Mouse (Mus musculus) CH12.LX (cell line): Measurements from ENCODE around the gene Micu1. TPM values are rescaled to one million over a fixed set of nuclear protein-coding genes. Genes with fewer than 3 reads are reported as not detected.

Experiments used
- DNase-seq: peaks from one replicate; pipeline ENCODE4 v3.0.0-alpha.2; 2013; ENCODE audit errors: extremely low read depth
- H3K27ac ChIP-seq: 2 replicates; pipeline ENCODE4 v1.5.1; 2012; ENCODE audit warnings: low read depth, mild to moderate bottlenecking, control low read depth, moderate library complexity; ENCODE audit not compliant: insufficient read depth
- H3K27me3 ChIP-seq: replicated peaks from 2 replicates; pipeline ENCODE3; 2012; ENCODE audit warnings: inconsistent platforms
- H3K36me3 ChIP-seq, 2 experiments: replicated peaks in 1 of 2; 2 replicates each; pipeline versions ENCODE3 to v1.6.1; 2012; ENCODE audit warnings: inconsistent platforms in 1 of 2, low read length in 1 of 2, mild to moderate bottlenecking in 1 of 2, mixed read lengths in 1 of 2, moderate library complexity in 1 of 2; ENCODE audit not compliant: control insufficient read depth in 1 of 2, insufficient read depth in 1 of 2
- H3K4me1 ChIP-seq, 2 experiments: 2 replicates each; pipeline ENCODE4 v1.6.1; 2012; ENCODE audit warnings: inconsistent platforms in 1 of 2, moderate library complexity in 1 of 2; ENCODE audit not compliant: insufficient read depth in 2 of 2, control insufficient read depth in 1 of 2
- H3K4me2 ChIP-seq: 2 replicates; pipeline ENCODE4 v1.6.1; 2012; ENCODE audit warnings: low read depth, mild to moderate bottlenecking, control low read depth; ENCODE audit not compliant: poor library complexity, insufficient read depth, severe bottlenecking
- H3K4me3 ChIP-seq, 3 experiments: fragments of 150-350 bp in 1 of 3; sonication (generic) in 1 of 3; replicated peaks in 1 of 3; 2 replicates each; pipeline versions ENCODE3 to v1.5.1; 2011 to 2012; ENCODE audit warnings: low read depth in 2 of 3, low read length in 2 of 3, mild to moderate bottlenecking in 2 of 3, moderate library complexity in 2 of 3, control low read depth in 1 of 3, improper control_type of control experiment in 1 of 3, inconsistent platforms in 1 of 3, mixed read lengths in 1 of 3; ENCODE audit not compliant: poor library complexity in 1 of 3
- H3K79me2 ChIP-seq: replicated peaks from 2 replicates; pipeline ENCODE4 v1.6.1; 2012; ENCODE audit warnings: mild to moderate bottlenecking, moderate library complexity; ENCODE audit not compliant: control insufficient read depth, poor library complexity, insufficient read depth, severe bottlenecking; ENCODE audit errors: extremely low read depth
- H3K9ac ChIP-seq: 2 replicates; pipeline ENCODE4 v1.6.1; 2012; ENCODE audit warnings: low read depth, mild to moderate bottlenecking, control low read depth, moderate library complexity; ENCODE audit not compliant: insufficient read depth
- H3K9me3 ChIP-seq: replicated peaks from 2 replicates; pipeline ENCODE3; 2012; ENCODE audit warnings: low read length, inconsistent platforms, mixed read lengths
- BHLHE40 ChIP-seq: IDR thresholded peaks from 2 replicates; pipeline ENCODE4 v1.6.1; 2011; ENCODE audit warnings: mild to moderate bottlenecking, low read depth, low read length, improper control_type of control experiment
- CHD2 ChIP-seq: IDR thresholded peaks from 2 replicates; pipeline ENCODE4 v1.6.1; 2011; ENCODE audit warnings: low read length, improper control_type of control experiment
- CTCF ChIP-seq, 2 experiments: IDR thresholded peaks in 1 of 2; conservative IDR thresholded peaks in 1 of 2; 2 replicates each; pipeline ENCODE4 v1.5.1; 2011 to 2012; ENCODE audit warnings: low read depth in 2 of 2, low read length in 2 of 2, improper control_type of control experiment in 1 of 2, inconsistent platforms in 1 of 2, mild to moderate bottlenecking in 1 of 2, moderate library complexity in 1 of 2
- E2F4 ChIP-seq: IDR thresholded peaks from 2 replicates; pipeline ENCODE4 v1.6.1; 2011; ENCODE audit warnings: low read depth, low read length, improper control_type of control experiment; ENCODE audit not compliant: insufficient replicate concordance
- EP300 ChIP-seq: IDR thresholded peaks from 2 replicates; pipeline ENCODE4 v1.6.1; 2011; ENCODE audit warnings: low read length, improper control_type of control experiment
- GABPA ChIP-seq: IDR thresholded peaks from 2 replicates; pipeline ENCODE4 v1.6.1; 2012; ENCODE audit warnings: low read depth, low read length, improper control_type of control experiment, inconsistent platforms; ENCODE audit not compliant: insufficient replicate concordance
- HCFC1 ChIP-seq: IDR thresholded peaks from 2 replicates; pipeline ENCODE4 v1.6.1; 2012; ENCODE audit warnings: low read depth, mild to moderate bottlenecking, inconsistent platforms, low read length, improper control_type of control experiment
- IRF4 ChIP-seq: IDR thresholded peaks from 2 replicates; pipeline ENCODE4 v1.6.1; 2014; ENCODE audit warnings: low read depth, mild to moderate bottlenecking, inconsistent platforms, low read length, improper control_type of control experiment
- KAT2A ChIP-seq: IDR thresholded peaks from 2 replicates; pipeline ENCODE4 v1.6.1; 2012; ENCODE audit warnings: low read length, improper control_type of control experiment, inconsistent platforms; ENCODE audit not compliant: insufficient replicate concordance
- MAX ChIP-seq: IDR thresholded peaks from 2 replicates; pipeline ENCODE4 v1.6.1; 2011; ENCODE audit warnings: low read length, improper control_type of control experiment
- RAD21 ChIP-seq: IDR thresholded peaks from 2 replicates; pipeline ENCODE4 v1.6.1; 2011; ENCODE audit warnings: low read depth, mild to moderate bottlenecking, low read length, improper control_type of control experiment, moderate library complexity
- SIN3A ChIP-seq: IDR thresholded peaks from 2 replicates; pipeline ENCODE4 v1.6.1; 2012; ENCODE audit warnings: low read length, improper control_type of control experiment, inconsistent platforms
- SMC3 ChIP-seq: IDR thresholded peaks from 2 replicates; pipeline ENCODE4 v1.6.1; 2011; ENCODE audit warnings: low read depth, low read length, improper control_type of control experiment
- USF1 ChIP-seq: IDR thresholded peaks from 2 replicates; pipeline ENCODE4 v1.6.1; 2014; ENCODE audit warnings: low read depth, mild to moderate bottlenecking, inconsistent platforms, low read length, improper control_type of control experiment
- ZC3H11A ChIP-seq: IDR thresholded peaks from 2 replicates; pipeline ENCODE4 v1.6.1; 2012; ENCODE audit warnings: low read depth, mild to moderate bottlenecking, inconsistent platforms, low read length, improper control_type of control experiment
- ZKSCAN1 ChIP-seq: IDR thresholded peaks from 2 replicates; pipeline ENCODE4 v1.6.1; 2012; ENCODE audit warnings: low read depth, inconsistent platforms, low read length, improper control_type of control experiment, borderline replicate concordance
- dilution Hi-C: fragments of 300-500 bp; cut with MboI; formaldehyde crosslinking; loops from 2 replicates; pipeline ENCODE4 v1.14.3; 2020; ENCODE audit warnings: low sequenced_read_pairs; ENCODE audit not compliant: extremely low pct_unique_long_range_greater_than_20kb, extremely low pct_ligation_motif_present
- in situ Hi-C: fragments of 300-500 bp; cut with MboI; formaldehyde crosslinking; loops from 3 replicates; pipeline ENCODE4 v1.14.3; 2019; ENCODE audit warnings: low sequenced_read_pairs, low pct_ligation_motif_present, low pct_unique_long_range_greater_than_20kb, mixed read lengths
- polyA plus RNA-seq: library from polyadenylated mRNA; unstranded; fragments of >175 nt; gene quantifications from 2 replicates; pipeline ENCODE4 v1.2.1, GENCODE M21; 2012; ENCODE audit warnings: low read depth; ENCODE audit not compliant: insufficient read length
- total RNA-seq, 2 experiments: library from RNA; depleted of rRNA; stranded (reverse); fragments of 300-350 nt in 1 of 2; fragments of >200 nt in 1 of 2; gene quantifications; 2 replicates each; pipeline ENCODE4 v1.2.3; 2012 to 2014

Micu1 gene
- total and polyA plus RNA-seq, 3 experiments: 23.1 to 37.1 (median 29.3) TPM

- DNase-seq: peak; percentile 54
- Histone ChIP-seq H3K9ac (no peak overlapping the region), H3K9me3 (peaks cover 2% of the 10 kb centered on the region), H3K4me1 (peaks cover 14 to 30% of the 10 kb centered on the region in 2 experiments; a peak in 3 of 4 replicates), H3K27ac (no peak overlapping the region), H3K79me2 (no peaks in the 10 kb centered on the region), H3K36me3 (peaks cover 0 to 42% of the 10 kb centered on the region in 2 experiments), H3K4me3 (no peak overlapping the region), H3K4me2 (no peak overlapping the region), H3K27me3 (no peaks in the 10 kb centered on the region)
- dilution Hi-C loops (no loop called here), in situ Hi-C loops (no loop called here)
- TF ChIP-seq BHLHE40 (no peak), IRF4 (no peak), RAD21 (peak; percentile 21), CTCF (conservative IDR thresholded peaks at IDR 0.05 in 1 of 2, IDR thresholded peaks at IDR 0.05 in 1 of 2; ENCODE audit: low read depth in 2 of 2, low read length in 2 of 2) (peak; percentile 50 to 54), SMC3 (peak; percentile 24), MAX (no peak)
These were observed 8.0 kb downstream of the Micu1 start for GRCm38 (mm10) chr10:59710246-59710645.

GRCm38 (mm10) chr10:59712062-59712461, 9.8 kb downstream of the Micu1 start:
- H3K4me1 ChIP-seq: peaks cover 10 to 20% of the 10 kb centered on the region in 2 experiments; a peak in 3 of 4 replicates
- in situ Hi-C loops (no loop called here), dilution Hi-C loops (no loop called here)
- H3K9ac ChIP-seq: no peak overlapping the region
- H3K36me3 ChIP-seq: peaks cover 0 to 42% of the 10 kb centered on the region in 2 experiments
- H3K27me3 ChIP-seq: no peaks in the 10 kb centered on the region
- no peak overlapping the region for H3K27ac ChIP-seq
- no peak for TF ChIP-seq HCFC1
- no peak for TF ChIP-seq SIN3A
- TF ChIP-seq ZKSCAN1: no peak
- no peak for TF ChIP-seq USF1
- TF ChIP-seq KAT2A: no peak
- no peak for TF ChIP-seq GABPA
- no peak for TF ChIP-seq ZC3H11A
- no peak for TF ChIP-seq E2F4
- TF ChIP-seq BHLHE40: no peak
- no peak for TF ChIP-seq EP300
- TF ChIP-seq CHD2: no peak
- no peak for DNase-seq
- no peaks in the 10 kb centered on the region for H3K79me2 ChIP-seq
- H3K4me3 ChIP-seq: no peak overlapping the region
- H3K9me3 ChIP-seq: no peaks in the 10 kb centered on the region
- no peak overlapping the region for H3K4me2 ChIP-seq
